Mouse (Mus musculus) midbrain, embryonic 16.5 days (tissue): ENCODE measurements around the gene Tsc22d2. TPM values are rescaled to one million over a fixed set of nuclear protein-coding genes. Genes with fewer than 3 reads are reported as not detected.

Experiments used
- ATAC-seq: fragments of 200-750 bp; cut with Nextera tagmentation; 2 replicates; pipeline ENCODE4 v1.8.0; 2017; ENCODE audit warnings: moderate TSS enrichment
- H3K27ac ChIP-seq: fragments of 300-500 bp; sonication (generic); 2 replicates; pipeline ENCODE4 v1.5.1; 2014; ENCODE audit warnings: mild to moderate bottlenecking, low read length, mixed read lengths
- H3K27me3 ChIP-seq: fragments of 300-500 bp; sonication (generic); 2 replicates; pipeline ENCODE4 v1.6.1; 2014; ENCODE audit warnings: low read depth, low read length, mixed read lengths; ENCODE audit not compliant: control insufficient read depth, insufficient read depth
- H3K36me3 ChIP-seq: fragments of 300-500 bp; sonication (generic); 2 replicates; pipeline ENCODE4 v1.6.1; 2014; ENCODE audit warnings: mild to moderate bottlenecking, low read length, moderate library complexity, mixed read lengths; ENCODE audit not compliant: control insufficient read depth, insufficient read depth
- H3K4me1 ChIP-seq: fragments of 300-500 bp; sonication (generic); 2 replicates; pipeline ENCODE4 v1.6.1; 2014; ENCODE audit warnings: mild to moderate bottlenecking, low read length, mixed read lengths; ENCODE audit not compliant: control insufficient read depth, insufficient read depth
- H3K4me2 ChIP-seq: fragments of 300-500 bp; sonication (generic); 2 replicates; pipeline ENCODE4 v1.6.1; 2014; ENCODE audit warnings: mild to moderate bottlenecking, low read length, mixed read lengths
- H3K4me3 ChIP-seq: fragments of 300-500 bp; sonication (generic); 2 replicates; pipeline ENCODE4 v1.5.1; 2014; ENCODE audit warnings: low read depth, mild to moderate bottlenecking, low read length, moderate library complexity, mixed read lengths
- H3K9ac ChIP-seq: fragments of 300-500 bp; sonication (generic); 2 replicates; pipeline ENCODE4 v1.6.1; 2014; ENCODE audit warnings: low read depth, low read length, mixed read lengths
- H3K9me3 ChIP-seq: fragments of 300-500 bp; sonication (generic); replicated peaks from 2 replicates; pipeline ENCODE4 v1.6.1; 2014; ENCODE audit warnings: mild to moderate bottlenecking, low read length, mixed read lengths; ENCODE audit not compliant: control insufficient read depth, poor library complexity, severe bottlenecking
- WGBS: fragments of 180-500 bp; shearing (Covaris S2); extraction: QIAGEN DNeasy Blood & Tissue Kit; methylation state at CpG from one replicate; pipeline ENCODE4 v1.1.7; 2014; 5-methylcytosine and 5-hydroxymethylcytosine counted together
- polyA plus RNA-seq: library from polyadenylated mRNA; unstranded; fragments of >200 nt; fragmentation: Nextera tagmentation; extraction: Ambion mirVana; gene quantifications from 2 replicates; pipeline ENCODE4 v1.2.1, GENCODE M21; 2015

The Tsc22d2 gene
- polyA plus RNA-seq, 1 experiment from 2014 or later: 7.2 TPM

GRCm38 (mm10) chr3:58382676-58383075 lies 31.8 kb upstream of the Tsc22d2 start:
- H3K9ac ChIP-seq: no peak overlapping the region
- no peak overlapping the region for H3K4me2 ChIP-seq
- WGBS: 92% methylated on average over 1 of the region's 1 CpGs
- H3K27ac ChIP-seq: no peak overlapping the region
- H3K27me3 ChIP-seq: no peaks in the 10 kb centered on the region
- ATAC-seq: no peak
- H3K4me3 ChIP-seq: no peak overlapping the region
- no peaks in the 10 kb centered on the region for H3K9me3 ChIP-seq
- no peaks in the 10 kb centered on the region for H3K4me1 ChIP-seq
- no peaks in the 10 kb centered on the region for H3K36me3 ChIP-seq

GRCm38 (mm10) chr3:58385060-58385459 lies 29.5 kb upstream of the Tsc22d2 start:
- no peak for ATAC-seq
- no peaks in the 10 kb centered on the region for H3K9me3 ChIP-seq
- no peak overlapping the region for H3K4me3 ChIP-seq
- H3K36me3 ChIP-seq: no peaks in the 10 kb centered on the region
- no peak overlapping the region for H3K4me2 ChIP-seq
- H3K9ac ChIP-seq: no peak overlapping the region
- no peaks in the 10 kb centered on the region for H3K27me3 ChIP-seq
- 48% methylated on average over 1 of the region's 1 CpGs for WGBS
- H3K27ac ChIP-seq: no peak overlapping the region
- H3K4me1 ChIP-seq: no peaks in the 10 kb centered on the region

- Histone ChIP-seq H3K36me3 (no peaks in the 10 kb centered on the region), H3K4me2 (no peak overlapping the region), H3K27ac (no peak overlapping the region), H3K9ac (no peak overlapping the region), H3K4me1 (no peaks in the 10 kb centered on the region), H3K9me3 (no peaks in the 10 kb centered on the region), H3K4me3 (no peak overlapping the region), H3K27me3 (no peaks in the 10 kb centered on the region)
- 86% methylated on average over 4 of the region's 4 CpGs for whole genome bisulfite sequencing
- ATAC-seq: no peak
Observed at GRCm38 (mm10) chr3:58388731-58389130, 25.8 kb upstream of the Tsc22d2 start.

- H3K9me3 ChIP-seq: no peaks in the 10 kb centered on the region
- no peak overlapping the region for H3K4me3 ChIP-seq
- no peak overlapping the region for H3K4me2 ChIP-seq
- H3K36me3 ChIP-seq: no peaks in the 10 kb centered on the region
- no peak overlapping the region for H3K9ac ChIP-seq
- H3K27ac ChIP-seq: no peak overlapping the region
- no peak for ATAC-seq
- no peaks in the 10 kb centered on the region for H3K4me1 ChIP-seq
- 84% methylated on average over 5 of the region's 5 CpGs for WGBS
- no peaks in the 10 kb centered on the region for H3K27me3 ChIP-seq
Observed at GRCm38 (mm10) chr3:58398541-58398940, 16.0 kb upstream of the Tsc22d2 start.

- WGBS: 70% methylated on average over 3 of the region's 3 CpGs
- ATAC-seq: no peak
Observed at GRCm38 (mm10) chr3:58399931-58400330, 14.6 kb upstream of the Tsc22d2 start.

GRCm38 (mm10) chr3:58411669-58412068 lies 2.8 kb upstream of the Tsc22d2 start:
- no peak overlapping the region for H3K4me3 ChIP-seq
- ATAC-seq: no peak
- no peaks in the 10 kb centered on the region for H3K27me3 ChIP-seq
- H3K4me1 ChIP-seq: peaks cover 6% of the 10 kb centered on the region
- no peak overlapping the region for H3K4me2 ChIP-seq
- no peak overlapping the region for H3K9ac ChIP-seq
- H3K36me3 ChIP-seq: no peaks in the 10 kb centered on the region
- H3K9me3 ChIP-seq: no peaks in the 10 kb centered on the region
- H3K27ac ChIP-seq: no peak overlapping the region

More at GRCm38 (mm10) chr3:58399931-58400330, 14.6 kb upstream of the Tsc22d2 start:
- no peaks in the 10 kb centered on the region for H3K27me3 ChIP-seq
- no peaks in the 10 kb centered on the region for H3K9me3 ChIP-seq
- no peaks in the 10 kb centered on the region for H3K4me1 ChIP-seq
- H3K9ac ChIP-seq: no peak overlapping the region
- no peak overlapping the region for H3K4me2 ChIP-seq
- no peak overlapping the region for H3K27ac ChIP-seq
- no peak overlapping the region for H3K4me3 ChIP-seq
- H3K36me3 ChIP-seq: no peaks in the 10 kb centered on the region

GRCm38 (mm10) chr3:58413671-58414070 lies 844 bp upstream of the Tsc22d2 start:
- Histone ChIP-seq H3K9ac (peak overlapping the region; percentile 63), H3K9me3 (no peaks in the 10 kb centered on the region), H3K4me1 (peaks cover 15% of the 10 kb centered on the region), H3K4me3 (peak overlapping the region; percentile 100), H3K36me3 (no peaks in the 10 kb centered on the region), H3K4me2 (peak overlapping the region; percentile 64), H3K27me3 (no peaks in the 10 kb centered on the region), H3K27ac (peak overlapping the region; percentile 98)
- WGBS: 43% methylated on average over 5 of the region's 5 CpGs
- ATAC-seq: no peak

- H3K27ac ChIP-seq: peak overlapping the region; percentile 98
- H3K9me3 ChIP-seq: no peaks in the 10 kb centered on the region
- H3K4me2 ChIP-seq: peak overlapping the region; percentile 89
- under 1% methylated on average over 83 of the region's 113 CpGs for WGBS
- H3K27me3 ChIP-seq: no peaks in the 10 kb centered on the region
- peak overlapping the region; percentile 100 for H3K4me3 ChIP-seq
- peak overlapping the region; percentile 91 for H3K9ac ChIP-seq
- H3K36me3 ChIP-seq: no peaks in the 10 kb centered on the region
- peak; percentile 58 for ATAC-seq
- H3K4me1 ChIP-seq: peaks cover 22% of the 10 kb centered on the region
Observed at GRCm38 (mm10) chr3:58414986-58415883, 720 bp downstream of the Tsc22d2 start.

GRCm38 (mm10) chr3:58415884-58416725 lies 1.6 kb downstream of the Tsc22d2 start:
- H3K27ac ChIP-seq: peak overlapping the region; percentile 98
- under 1% methylated on average over 83 of the region's 85 CpGs for WGBS
- peaks cover 23% of the 10 kb centered on the region for H3K4me1 ChIP-seq
- H3K27me3 ChIP-seq: no peaks in the 10 kb centered on the region
- peak overlapping the region; percentile 89 for H3K4me2 ChIP-seq
- H3K36me3 ChIP-seq: no peaks in the 10 kb centered on the region
- peak; percentile 76 for ATAC-seq
- peak overlapping the region; percentile 91 for H3K9ac ChIP-seq
- peak overlapping the region; percentile 100 for H3K4me3 ChIP-seq
- no peaks in the 10 kb centered on the region for H3K9me3 ChIP-seq
